Mouse (Mus musculus) adrenal gland (tissue): ENCODE measurements around the gene Nop2.

Source experiments
- intact Hi-C: fragments of 180-260 bp; cut with DNase I; formaldehyde crosslinking; loops from one replicate; pipeline ENCODE4 v1.15.1; 2025

Gene Nop2

GRCm38 (mm10) chr6:125165328-125165891 is 33.7 kb downstream of the Nop2 start:
- intact Hi-C loops, result no loop called here

GRCm38 (mm10) chr6:125166051-125166751 is 34.5 kb downstream of the Nop2 start, which contains the start of gene Gapdh:
Gene Gapdh (minus strand): TSS chr6:125166467.
- intact Hi-C loops, result no loop called here

GRCm38 (mm10) chr6:125166861-125167650 is 35.3 kb downstream of the Nop2 start:
- intact Hi-C loops, result no loop called here

- intact Hi-C loops, result no loop called here
Measured at GRCm38 (mm10) chr6:125168086-125168485, 36.4 kb downstream of the Nop2 start.

- intact Hi-C loops, result no loop called here
Measured at GRCm38 (mm10) chr6:125170194-125170593, 38.5 kb downstream of the Nop2 start.

GRCm38 (mm10) chr6:125172474-125172873 is 40.8 kb downstream of the Nop2 start:
- intact Hi-C loops, result no loop called here

- intact Hi-C loops, result no loop called here
Measured at GRCm38 (mm10) chr6:125173256-125173655, 41.5 kb downstream of the Nop2 start.

- intact Hi-C loops, result no loop called here
Measured at GRCm38 (mm10) chr6:125175469-125175868, 43.8 kb downstream of the Nop2 start.

GRCm38 (mm10) chr6:125179601-125180000 is 47.9 kb downstream of the Nop2 start:
- intact Hi-C loops, result no loop called here

- intact Hi-C loops, result no loop called here
Measured at GRCm38 (mm10) chr6:125182133-125182532, 50.4 kb downstream of the Nop2 start.

GRCm38 (mm10) chr6:125186203-125186602 is 54.5 kb downstream of the Nop2 start:
- intact Hi-C loops, result no loop called here

GRCm38 (mm10) chr6:125190816-125191215 is 59.1 kb downstream of the Nop2 start:
- intact Hi-C loops, result loop anchor here (5.0 kb wide), 1 partner anchor 44 kb away; the partner anchor contains the start of gene Iffo1

- intact Hi-C loops, result loop anchor here (5.0 kb wide), 1 partner anchor 44 kb away; the partner anchor contains the start of gene Iffo1
Measured at GRCm38 (mm10) chr6:125191332-125192015, 59.8 kb downstream of the Nop2 start, which contains the start of the genes Ncapd2 and Mrpl51. Gene Ncapd2 (minus strand): TSS chr6:125191701. Gene Mrpl51 (plus strand): TSS chr6:125191801.

GRCm38 (mm10) chr6:125192016-125192714 is 60.5 kb downstream of the Nop2 start:
- intact Hi-C loops, result loop anchor here (5.0 kb wide), 1 partner anchor 45 kb away; the partner anchor contains the start of gene Iffo1

- intact Hi-C loops, result loop anchor here (5.0 kb wide), 1 partner anchor 46 kb away; the partner anchor contains the start of gene Iffo1
Measured at GRCm38 (mm10) chr6:125192841-125193240, 61.1 kb downstream of the Nop2 start.

GRCm38 (mm10) chr6:125193390-125193789 is 61.7 kb downstream of the Nop2 start:
- intact Hi-C loops, result loop anchor here (5.0 kb wide), 1 partner anchor 46 kb away; the partner anchor contains the start of gene Iffo1
